Mouse (Mus musculus): ENCODE data around the gene Srcin1. TPM values are rescaled to one million over a fixed set of nuclear protein-coding genes. Genes with fewer than 3 reads are reported as not detected.
A peak's percentile ranks its signal among the peaks of the same experiment; 100 is the strongest.

Srcin1 gene
- polyA plus RNA-seq, 1 experiment from 2014 or later: 0.06 TPM

GRCm38 (mm10) chr11:97511661-97512369 lies 64.2 kb downstream of the Srcin1 start:
- WGBS: 50% methylated on average over 13 of the region's 13 CpGs
- peak overlapping the region; percentile 9; the same call in 1 of the 2 replicates for H3K9ac ChIP-seq
- H3K36me3 ChIP-seq: no peaks in the 10 kb centered on the region
- ATAC-seq (replicated peaks; ENCODE audit: insufficient number of reproducible peaks, insufficient read depth, low FRiP score, low read depth): peak; percentile 40
- H3K27ac ChIP-seq: peak overlapping the region; percentile 63
- peak overlapping the region; percentile 33 for H3K4me2 ChIP-seq
- peaks cover 6% of the 10 kb centered on the region; the same call in 1 of the 2 replicates for H3K27me3 ChIP-seq
- H3K9me3 ChIP-seq (replicated peaks): no peaks in the 10 kb centered on the region
- H3K4me1 ChIP-seq (replicated peaks): peaks cover 9% of the 10 kb centered on the region; the same call in 1 of the 2 replicates
- H3K4me3 ChIP-seq: peak overlapping the region; percentile 21

DNA sequence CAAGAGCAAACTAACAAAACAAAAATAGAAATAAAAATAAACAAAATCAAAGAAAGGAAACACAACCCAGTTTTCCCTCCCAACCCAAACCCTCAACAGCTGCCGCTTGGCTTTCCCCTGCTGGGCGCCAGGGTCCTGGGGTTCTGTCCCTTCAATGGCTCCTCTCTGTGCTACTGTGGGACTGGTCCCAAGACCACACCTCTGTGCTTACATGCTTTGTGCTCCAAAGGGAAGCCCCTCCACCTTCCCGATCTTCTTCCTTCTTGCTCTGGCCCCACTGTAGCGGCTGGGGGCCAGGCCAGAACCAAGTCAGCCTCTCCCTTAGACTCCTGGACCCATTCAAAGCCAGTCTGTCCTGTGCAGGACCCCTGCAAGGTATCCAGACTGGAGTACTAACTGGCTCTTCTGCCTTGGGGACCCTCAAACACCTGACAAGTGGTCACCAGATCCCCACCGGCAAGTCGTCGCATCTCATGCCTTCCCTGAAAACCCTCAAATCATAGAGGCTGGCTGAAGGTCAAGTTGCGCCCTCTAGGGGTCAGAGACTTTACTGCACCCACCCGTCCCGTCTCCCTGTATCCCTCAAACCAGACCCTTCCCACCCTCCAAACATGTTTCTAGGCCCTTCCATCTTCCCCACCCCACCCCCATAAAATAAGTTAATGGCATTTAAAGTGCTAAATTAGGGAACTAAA lies 64.9 kb downstream of the Srcin1 start:
- Histone ChIP-seq H3K9me3 (replicated peaks) (no peaks in the 10 kb centered on the region), H3K36me3 (no peaks in the 10 kb centered on the region), H3K4me2 (peak overlapping the region; percentile 33), H3K4me3 (peak overlapping the region; percentile 21; the same call in 1 of the 2 replicates), H3K27me3 (peaks cover 6% of the 10 kb centered on the region; the same call in 1 of the 2 replicates), H3K9ac (no peak overlapping the region), H3K27ac (peak overlapping the region; percentile 63), H3K4me1 (replicated peaks) (peaks cover 9% of the 10 kb centered on the region; the same call in 1 of the 2 replicates)
- WGBS: 30% methylated on average over 10 of the region's 10 CpGs
- 0 out of 2 replicates have a peak, but pooled peaks have one; percentile 7 for ATAC-seq (replicated peaks; ENCODE audit: insufficient number of reproducible peaks, insufficient read depth, low FRiP score, low read depth)

GRCm38 (mm10) chr11:97509715-97510485 lies 66.1 kb downstream of the Srcin1 start:
- Histone ChIP-seq H3K9ac (no peak overlapping the region), H3K4me1 (replicated peaks) (peaks cover 9% of the 10 kb centered on the region; the same call in 1 of the 2 replicates), H3K27me3 (peaks cover 6% of the 10 kb centered on the region; the same call in 1 of the 2 replicates), H3K36me3 (no peaks in the 10 kb centered on the region), H3K4me3 (no peak overlapping the region), H3K27ac (no peak overlapping the region), H3K4me2 (no peak overlapping the region), H3K9me3 (replicated peaks) (no peaks in the 10 kb centered on the region)
- no peak for ATAC-seq (replicated peaks; ENCODE audit: insufficient number of reproducible peaks, insufficient read depth, low FRiP score, low read depth)
- 68% methylated on average over 24 of the region's 24 CpGs for WGBS

DNA sequence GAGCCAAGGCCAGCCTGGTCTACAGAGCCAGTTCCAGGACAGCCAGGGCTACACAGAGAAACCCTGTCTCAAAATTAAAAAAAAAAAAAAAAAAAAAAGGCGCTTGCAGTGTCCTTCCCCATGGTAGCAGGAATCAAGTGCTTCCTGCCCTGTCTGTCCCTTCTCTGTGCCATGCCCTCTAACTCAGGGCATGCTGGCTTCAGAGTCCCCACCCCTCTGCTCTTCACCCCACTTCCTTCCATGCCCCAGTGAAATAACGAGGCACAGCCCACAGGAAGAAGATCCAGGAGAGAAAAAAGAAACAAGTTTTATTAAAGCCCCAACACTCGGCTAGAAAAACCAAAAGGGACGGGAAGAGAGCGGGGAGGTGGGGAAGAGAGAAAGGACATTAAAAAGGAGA lies 66.9 kb downstream of the Srcin1 start:
- no peaks in the 10 kb centered on the region for H3K36me3 ChIP-seq
- H3K9me3 ChIP-seq (replicated peaks): no peaks in the 10 kb centered on the region
- no peak overlapping the region for H3K4me3 ChIP-seq
- peaks cover 9% of the 10 kb centered on the region; the same call in 1 of the 2 replicates for H3K4me1 ChIP-seq (replicated peaks)
- peaks cover 6% of the 10 kb centered on the region; the same call in 1 of the 2 replicates for H3K27me3 ChIP-seq
- H3K4me2 ChIP-seq: no peak overlapping the region
- ATAC-seq (replicated peaks; ENCODE audit: insufficient number of reproducible peaks, insufficient read depth, low FRiP score, low read depth): no peak
- WGBS: 41% methylated on average over 5 of the region's 5 CpGs
- H3K9ac ChIP-seq: no peak overlapping the region
- H3K27ac ChIP-seq: no peak overlapping the region

GRCm38 (mm10) chr11:97508198-97508597 lies 67.8 kb downstream of the Srcin1 start:
- Histone ChIP-seq H3K27ac (no peak overlapping the region), H3K9me3 (replicated peaks) (no peaks in the 10 kb centered on the region), H3K4me2 (no peak overlapping the region), H3K36me3 (no peaks in the 10 kb centered on the region), H3K9ac (no peak overlapping the region), H3K4me1 (replicated peaks) (peaks cover 9% of the 10 kb centered on the region; the same call in 1 of the 2 replicates), H3K4me3 (no peak overlapping the region), H3K27me3 (peaks cover 6% of the 10 kb centered on the region; the same call in 1 of the 2 replicates)
- ATAC-seq (replicated peaks; ENCODE audit: insufficient number of reproducible peaks, insufficient read depth, low FRiP score, low read depth): no peak
- WGBS: 56% methylated on average over 3 of the region's 3 CpGs

GRCm38 (mm10) chr11:97506331-97506730 lies 69.7 kb downstream of the Srcin1 start:
- H3K4me1 ChIP-seq (replicated peaks): peaks cover 3% of the 10 kb centered on the region; the same call in 1 of the 2 replicates
- ATAC-seq (replicated peaks; ENCODE audit: insufficient number of reproducible peaks, insufficient read depth, low FRiP score, low read depth): no peak
- peaks cover 6% of the 10 kb centered on the region; the same call in 1 of the 2 replicates for H3K27me3 ChIP-seq
- H3K9me3 ChIP-seq (replicated peaks): no peaks in the 10 kb centered on the region
- H3K9ac ChIP-seq: no peak overlapping the region
- no peak overlapping the region for H3K27ac ChIP-seq
- no peak overlapping the region for H3K4me2 ChIP-seq
- no peaks in the 10 kb centered on the region for H3K36me3 ChIP-seq
- H3K4me3 ChIP-seq: no peak overlapping the region
- WGBS: 35% methylated on average over 8 of the region's 8 CpGs

DNA sequence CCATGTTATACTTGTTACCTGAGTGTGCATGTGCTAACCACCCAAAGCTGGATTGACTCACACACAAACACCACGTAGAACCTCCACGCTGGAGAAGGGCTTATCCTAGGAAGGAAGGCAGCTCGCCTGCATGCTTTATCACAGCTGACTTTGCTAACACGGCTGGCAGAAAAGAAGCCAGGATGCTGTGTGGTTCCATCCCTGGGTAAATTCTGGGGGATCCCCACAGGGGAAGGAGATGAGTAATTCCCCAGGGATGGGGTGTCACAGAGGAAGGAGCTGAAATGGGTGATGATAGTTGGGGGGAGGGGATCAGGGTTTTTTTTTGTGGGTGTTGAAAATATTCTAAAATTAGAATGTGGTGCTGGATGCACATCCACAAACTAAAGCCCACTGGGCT lies 70.2 kb downstream of the Srcin1 start:
- no peak overlapping the region for H3K4me3 ChIP-seq
- no peak overlapping the region for H3K27ac ChIP-seq
- no peak for ATAC-seq (replicated peaks; ENCODE audit: insufficient number of reproducible peaks, insufficient read depth, low FRiP score, low read depth)
- 38% methylated on average over 4 of the region's 4 CpGs for WGBS
- H3K4me1 ChIP-seq (replicated peaks): peaks cover 4% of the 10 kb centered on the region; the same call in 1 of the 2 replicates
- peaks cover 3% of the 10 kb centered on the region; the same call in 1 of the 2 replicates for H3K36me3 ChIP-seq
- no peak overlapping the region for H3K9ac ChIP-seq
- H3K9me3 ChIP-seq (replicated peaks): no peaks in the 10 kb centered on the region
- H3K4me2 ChIP-seq: no peak overlapping the region
- H3K27me3 ChIP-seq: peaks cover 9% of the 10 kb centered on the region; the same call in 1 of the 2 replicates

- Histone ChIP-seq H3K4me1 (replicated peaks) (peaks cover 10% of the 10 kb centered on the region), H3K9ac (no peak overlapping the region), H3K36me3 (peaks cover 13% of the 10 kb centered on the region), H3K27me3 (peaks cover 21% of the 10 kb centered on the region), H3K4me3 (no peak overlapping the region), H3K9me3 (replicated peaks) (no peaks in the 10 kb centered on the region), H3K27ac (no peak overlapping the region), H3K4me2 (no peak overlapping the region)
- WGBS: 76% methylated on average over 4 of the region's 4 CpGs
- no peak for ATAC-seq (replicated peaks; ENCODE audit: insufficient number of reproducible peaks, insufficient read depth, low FRiP score, low read depth)
Observed at GRCm38 (mm10) chr11:97502846-97503245, 73.1 kb downstream of the Srcin1 start.

- Histone ChIP-seq H3K4me1 (replicated peaks) (peaks cover 10% of the 10 kb centered on the region), H3K36me3 (peaks cover 17% of the 10 kb centered on the region), H3K4me2 (no peak overlapping the region), H3K4me3 (no peak overlapping the region), H3K27me3 (peaks cover 21% of the 10 kb centered on the region), H3K27ac (no peak overlapping the region), H3K9me3 (replicated peaks) (no peaks in the 10 kb centered on the region), H3K9ac (no peak overlapping the region)
- peak; percentile 29; the same call in 1 of the 2 replicates for ATAC-seq (replicated peaks; ENCODE audit: insufficient number of reproducible peaks, insufficient read depth, low FRiP score, low read depth)
- 53% methylated on average over 9 of the region's 9 CpGs for WGBS
Observed at GRCm38 (mm10) chr11:97502383-97502782, 73.6 kb downstream of the Srcin1 start.

- no peak for ATAC-seq (replicated peaks; ENCODE audit: insufficient number of reproducible peaks, insufficient read depth, low FRiP score, low read depth)
- WGBS: 54% methylated on average over 51 of the region's 51 CpGs
- H3K27me3 ChIP-seq: peaks cover 21% of the 10 kb centered on the region
Observed at GRCm38 (mm10) chr11:97500720-97501448, 75.1 kb downstream of the Srcin1 start.

More at GRCm38 (mm10) chr11:97500720-97501448, 75.1 kb downstream of the Srcin1 start:
- H3K9ac ChIP-seq: no peak overlapping the region
- H3K9me3 ChIP-seq (replicated peaks): no peaks in the 10 kb centered on the region
- peak overlapping the region; percentile 38 for H3K4me2 ChIP-seq
- H3K4me3 ChIP-seq: peak overlapping the region; percentile 12
- peaks cover 28% of the 10 kb centered on the region for H3K36me3 ChIP-seq
- peaks cover 10% of the 10 kb centered on the region for H3K4me1 ChIP-seq (replicated peaks)
- no peak overlapping the region for H3K27ac ChIP-seq
